Mouse (Mus musculus) testis, adult 2 months (tissue): ENCODE measurements around the gene Smarcb1.

ENCODE experiments used
- CTCF ChIP-seq: fragments of 200-500 bp; IDR thresholded peaks from 2 replicates; pipeline ENCODE4 v1.5.1; 2012; ENCODE audit warnings: low read depth, mild to moderate bottlenecking, inconsistent platforms, low read length, moderate library complexity; ENCODE audit not compliant: control insufficient read depth, insufficient read depth, insufficient replicate concordance
- POLR2A ChIP-seq: fragments of 200-500 bp; IDR thresholded peaks from 2 replicates; pipeline ENCODE4 v1.6.1; 2012; ENCODE audit warnings: low read depth, mild to moderate bottlenecking, inconsistent platforms, low read length, moderate library complexity; ENCODE audit not compliant: control insufficient read depth

DNA sequence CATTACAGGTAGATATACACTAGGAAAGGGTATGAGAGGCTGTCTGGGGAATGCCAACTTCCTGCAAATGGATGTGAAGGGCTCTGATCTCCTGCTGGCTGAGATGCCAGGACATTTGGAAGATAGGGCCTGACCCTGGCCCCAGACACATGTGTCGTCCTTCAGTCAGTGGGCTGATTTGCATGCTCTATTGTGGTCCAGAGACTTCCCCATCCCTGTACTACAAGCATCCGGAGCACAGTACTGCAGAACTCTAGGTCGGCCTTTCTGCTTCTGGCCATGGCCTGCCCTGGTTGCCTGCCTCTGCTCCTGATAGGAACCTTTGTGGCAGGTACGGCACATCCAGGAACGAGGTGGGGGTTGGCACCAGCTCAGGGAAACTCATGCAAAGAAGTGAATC, 26.7 kb upstream of the Smarcb1 start:
- TF ChIP-seq CTCF (no peak), POLR2A (no peak)
